Mouse (Mus musculus) liver, embryonic 16.5 days (tissue): ENCODE measurements around the gene Swi5. TPM values are rescaled to one million over a fixed set of nuclear protein-coding genes. Genes with fewer than 3 reads are reported as not detected.

Experiments used
- ATAC-seq: fragments of 200-750 bp; cut with Nextera tagmentation; 2 replicates; pipeline ENCODE4 v1.8.0; 2017; ENCODE audit warnings: low read depth, mild to moderate bottlenecking, moderate number of reproducible peaks, moderate library complexity
- H3K27ac ChIP-seq: fragments of 300-500 bp; sonication (generic); 2 replicates; pipeline ENCODE4 v1.5.1; 2014; ENCODE audit warnings: mild to moderate bottlenecking, low read length
- H3K27me3 ChIP-seq: fragments of 300-500 bp; sonication (generic); 2 replicates; pipeline ENCODE4 v1.6.1; 2014; ENCODE audit warnings: low read depth, low read length, mixed read lengths; ENCODE audit not compliant: control insufficient read depth, insufficient read depth
- H3K36me3 ChIP-seq: fragments of 300-500 bp; sonication (generic); 2 replicates; pipeline ENCODE4 v1.6.1; 2014; ENCODE audit warnings: mild to moderate bottlenecking; ENCODE audit not compliant: control insufficient read depth, insufficient read depth
- H3K4me1 ChIP-seq: fragments of 300-500 bp; sonication (generic); 2 replicates; pipeline ENCODE4 v1.6.1; 2014; ENCODE audit warnings: low read depth, low read length, mixed read lengths; ENCODE audit not compliant: control insufficient read depth
- H3K4me2 ChIP-seq: fragments of 300-500 bp; sonication (generic); 2 replicates; pipeline ENCODE4 v1.6.1; 2014; ENCODE audit warnings: low read depth, low read length, mixed read lengths
- H3K4me3 ChIP-seq: fragments of 300-500 bp; sonication (generic); 2 replicates; pipeline ENCODE4 v1.5.1; 2014; ENCODE audit warnings: low read depth, mild to moderate bottlenecking, low read length
- H3K9ac ChIP-seq: fragments of 300-500 bp; sonication (generic); 2 replicates; pipeline ENCODE4 v1.6.1; 2014; ENCODE audit warnings: low read depth, low read length
- H3K9me3 ChIP-seq: fragments of 300-500 bp; sonication (generic); replicated peaks from 2 replicates; pipeline ENCODE4 v1.6.1; 2016; ENCODE audit warnings: low read length; ENCODE audit not compliant: control insufficient read depth
- WGBS: fragments of 180-500 bp; shearing (Covaris S2); extraction: QIAGEN DNeasy Blood & Tissue Kit; methylation state at CpG from one replicate; pipeline ENCODE4 v1.1.7; 2014; ENCODE audit not compliant: insufficient replicate concordance; 5-methylcytosine and 5-hydroxymethylcytosine counted together
- polyA plus RNA-seq: library from polyadenylated mRNA; unstranded; fragments of >200 nt; fragmentation: Nextera tagmentation; extraction: Ambion mirVana; gene quantifications from 2 replicates; pipeline ENCODE4 v1.2.1, GENCODE M21; 2015

Swi5 gene
- polyA plus RNA-seq, 1 experiment from 2014 or later, result 134 TPM

DNA sequence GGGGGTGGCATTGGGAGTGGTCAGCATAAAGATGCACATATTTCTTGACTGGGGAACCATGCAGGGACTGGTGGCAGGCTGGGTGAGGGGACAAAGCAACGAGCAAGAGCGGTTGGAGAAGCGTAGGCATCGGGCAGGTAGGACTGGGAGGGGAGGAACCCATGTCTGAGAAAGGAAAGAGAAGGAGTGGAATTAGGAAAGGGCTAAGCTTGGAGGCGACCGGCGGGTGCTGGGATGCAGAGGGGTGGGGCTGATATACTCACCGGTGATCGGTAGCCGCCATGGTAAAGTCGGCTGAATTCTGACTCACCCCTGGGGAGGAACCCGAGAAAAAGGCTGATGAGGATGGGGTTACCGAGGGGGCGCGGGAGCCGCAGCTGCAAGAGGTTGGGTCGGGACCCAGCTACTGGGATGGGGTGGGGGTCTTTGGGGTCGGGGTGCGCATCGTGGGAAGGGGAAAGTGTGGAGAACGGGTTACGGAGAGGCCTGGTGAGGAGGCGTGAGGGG is 488 bp downstream of the Swi5 start, which contains the start of gene Golga2:
TSS of gene Golga2 (plus strand) at position 51 of the 507 bp plus-strand sequence.
- no peak; the same call in 1 of the 2 replicates for ATAC-seq
- Histone ChIP-seq H3K4me2 (peak within 1 kb of the TSS; percentile 90), H3K9ac (peak within 1 kb of the TSS; percentile 87), H3K9me3 (no peaks in the 10 kb centered on the region), H3K36me3 (0 out of 2 replicates have a peak, but pooled peaks cover 2% of the 10 kb centered on the region), H3K4me1 (peaks cover 19% of the 10 kb centered on the region), H3K27ac (peak within 1 kb of the TSS; percentile 77), H3K4me3 (peak within 1 kb of the TSS; percentile 79), H3K27me3 (no peaks in the 10 kb centered on the region)
- under 1% methylated on average over 21 of the region's 23 CpGs for WGBS

DNA sequence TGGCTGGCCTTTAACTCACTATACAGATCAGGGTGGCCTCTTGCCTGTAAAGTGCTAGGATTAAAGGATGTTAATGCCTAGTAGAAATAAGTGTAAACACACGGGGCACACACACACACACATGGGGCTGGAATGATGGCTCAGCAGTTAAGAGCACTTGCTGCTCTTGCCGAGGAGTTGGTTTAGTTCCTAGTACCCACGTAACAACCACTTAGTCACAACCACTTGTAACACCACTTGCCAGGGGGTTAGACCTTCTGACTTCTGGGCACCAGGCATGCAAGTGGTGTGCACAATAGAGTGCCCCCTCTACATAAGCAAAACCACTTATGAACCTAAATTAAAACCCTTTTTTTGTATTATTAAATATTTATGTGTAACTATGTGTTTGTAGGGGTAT is 3.9 kb downstream of the Swi5 start:
- no peak for ATAC-seq
- peaks cover 13% of the 10 kb centered on the region for H3K4me1 ChIP-seq
- H3K27me3 ChIP-seq, result no peaks in the 10 kb centered on the region
- WGBS, result 55% methylated on average over 3 of the region's 3 CpGs
- peaks cover 9% of the 10 kb centered on the region for H3K36me3 ChIP-seq
- no peak overlapping the region for H3K4me2 ChIP-seq
- H3K27ac ChIP-seq, result no peak overlapping the region
- H3K9me3 ChIP-seq, result no peaks in the 10 kb centered on the region
- H3K4me3 ChIP-seq, result no peak overlapping the region
- H3K9ac ChIP-seq, result no peak overlapping the region

DNA sequence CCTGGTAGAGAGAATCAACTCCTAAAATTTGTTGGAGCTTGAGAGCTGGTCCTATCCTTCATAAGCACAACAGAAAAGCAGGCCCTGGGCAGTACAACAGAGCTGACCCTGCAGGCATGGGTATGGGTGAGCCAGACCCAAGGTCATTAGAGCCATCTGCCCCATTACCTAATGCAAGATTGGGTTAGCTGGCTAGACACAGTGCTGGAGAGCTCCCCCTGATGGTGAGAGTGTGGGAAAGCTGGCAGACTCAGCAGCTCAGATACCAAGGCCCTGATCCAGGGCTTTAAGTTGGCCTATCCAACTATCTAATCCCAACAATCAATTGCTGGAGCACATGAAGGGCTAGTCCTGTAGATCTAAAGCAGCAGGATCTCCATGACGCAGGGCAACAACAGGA is 5.1 kb downstream of the Swi5 start:
- ATAC-seq, result peak; percentile 35; the same call in 1 of the 2 replicates
- WGBS, result 50% methylated on average over 1 of the region's 1 CpGs

DNA sequence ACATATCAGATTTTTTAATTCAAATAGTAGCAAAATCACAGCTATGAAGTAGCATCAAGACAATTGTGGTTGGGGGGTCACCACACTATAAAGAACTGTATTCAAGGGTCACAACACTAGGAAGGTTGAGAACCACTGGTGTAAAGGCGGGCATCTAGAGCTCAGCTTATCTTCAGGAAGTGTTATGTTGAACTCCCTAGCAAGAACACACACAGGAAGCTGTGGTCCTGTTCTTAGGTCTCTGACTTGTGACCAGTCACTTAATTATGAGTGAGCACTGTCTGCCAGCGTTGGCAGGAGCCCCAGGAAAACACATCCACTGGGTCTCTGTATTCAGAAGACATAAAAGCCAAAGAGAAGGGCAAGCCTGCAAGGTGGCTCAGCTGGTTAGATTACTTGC is 5.6 kb downstream of the Swi5 start:
- Histone ChIP-seq H3K27ac (no peak overlapping the region), H3K9ac (no peak overlapping the region), H3K9me3 (no peaks in the 10 kb centered on the region), H3K36me3 (peaks cover 9% of the 10 kb centered on the region), H3K4me1 (peaks cover 9% of the 10 kb centered on the region), H3K4me3 (no peak overlapping the region), H3K4me2 (no peak overlapping the region), H3K27me3 (no peaks in the 10 kb centered on the region)
- WGBS, result 32% methylated on average over 2 of the region's 2 CpGs
- ATAC-seq, result no peak

More for the DNA sequence above, 5.1 kb downstream of the Swi5 start:
- Histone ChIP-seq H3K4me2 (no peak overlapping the region), H3K27me3 (no peaks in the 10 kb centered on the region), H3K4me1 (peaks cover 9% of the 10 kb centered on the region), H3K9ac (no peak overlapping the region), H3K4me3 (no peak overlapping the region), H3K27ac (no peak overlapping the region), H3K9me3 (no peaks in the 10 kb centered on the region), H3K36me3 (peaks cover 9% of the 10 kb centered on the region)

DNA sequence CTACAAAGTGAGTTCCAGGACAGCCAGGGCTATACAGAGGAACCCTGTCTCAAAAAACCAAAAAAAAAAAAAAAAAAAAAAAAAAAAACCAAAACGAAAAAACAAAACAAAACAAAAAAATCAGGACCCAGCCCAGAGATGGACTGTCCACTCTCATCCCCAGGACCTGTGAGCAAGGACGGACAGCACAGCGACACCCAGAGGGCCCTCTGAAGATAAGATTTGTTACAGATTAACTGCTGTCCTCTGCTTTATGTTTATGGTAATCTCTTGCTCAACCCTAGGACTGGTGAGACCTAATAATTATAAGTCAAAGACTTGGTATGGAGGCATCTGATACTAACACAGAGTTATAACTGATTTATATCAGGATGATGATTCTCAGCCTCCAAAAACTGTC is 12.1 kb downstream of the Swi5 start:
- Histone ChIP-seq H3K27ac (no peak overlapping the region), H3K4me2 (no peak overlapping the region), H3K4me1 (no peaks in the 10 kb centered on the region), H3K9me3 (no peaks in the 10 kb centered on the region), H3K4me3 (no peak overlapping the region), H3K36me3 (peaks cover 6% of the 10 kb centered on the region; the same call in 1 of the 2 replicates), H3K9ac (no peak overlapping the region), H3K27me3 (no peaks in the 10 kb centered on the region)
- no peak for ATAC-seq
- 64% methylated on average over 3 of the region's 3 CpGs for WGBS

DNA sequence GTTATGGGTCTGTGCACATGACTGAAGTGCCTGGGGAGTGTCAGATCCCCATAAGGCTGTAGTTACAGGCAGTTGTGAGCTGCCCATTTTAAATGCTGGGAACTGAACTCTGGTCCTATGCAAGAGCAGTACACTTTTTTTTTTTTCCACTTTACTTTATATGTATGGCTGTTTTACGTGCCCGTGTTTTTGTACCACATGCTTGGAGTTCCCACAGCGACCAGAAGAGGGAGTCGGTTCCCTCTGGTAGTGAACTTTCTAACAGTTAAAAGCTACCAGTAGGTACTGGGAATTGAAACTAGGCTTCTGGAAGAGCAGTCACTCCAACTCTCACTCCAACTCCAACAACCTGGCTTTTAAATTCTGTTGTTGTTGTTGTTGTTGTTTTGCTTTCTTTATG is 27.2 kb downstream of the Swi5 start:
- H3K36me3 ChIP-seq, result peaks cover 16% of the 10 kb centered on the region
- H3K4me1 ChIP-seq, result peaks cover 18% of the 10 kb centered on the region
- no peak overlapping the region for H3K9ac ChIP-seq
- H3K4me2 ChIP-seq, result peak overlapping the region; percentile 62
- no peaks in the 10 kb centered on the region for H3K27me3 ChIP-seq
- H3K9me3 ChIP-seq, result no peaks in the 10 kb centered on the region
- 18% methylated on average over 4 of the region's 4 CpGs for WGBS
- H3K4me3 ChIP-seq, result peak overlapping the region; percentile 94
- ATAC-seq, result no peak
- peak overlapping the region; percentile 64; the same call in 1 of the 2 replicates for H3K27ac ChIP-seq

DNA sequence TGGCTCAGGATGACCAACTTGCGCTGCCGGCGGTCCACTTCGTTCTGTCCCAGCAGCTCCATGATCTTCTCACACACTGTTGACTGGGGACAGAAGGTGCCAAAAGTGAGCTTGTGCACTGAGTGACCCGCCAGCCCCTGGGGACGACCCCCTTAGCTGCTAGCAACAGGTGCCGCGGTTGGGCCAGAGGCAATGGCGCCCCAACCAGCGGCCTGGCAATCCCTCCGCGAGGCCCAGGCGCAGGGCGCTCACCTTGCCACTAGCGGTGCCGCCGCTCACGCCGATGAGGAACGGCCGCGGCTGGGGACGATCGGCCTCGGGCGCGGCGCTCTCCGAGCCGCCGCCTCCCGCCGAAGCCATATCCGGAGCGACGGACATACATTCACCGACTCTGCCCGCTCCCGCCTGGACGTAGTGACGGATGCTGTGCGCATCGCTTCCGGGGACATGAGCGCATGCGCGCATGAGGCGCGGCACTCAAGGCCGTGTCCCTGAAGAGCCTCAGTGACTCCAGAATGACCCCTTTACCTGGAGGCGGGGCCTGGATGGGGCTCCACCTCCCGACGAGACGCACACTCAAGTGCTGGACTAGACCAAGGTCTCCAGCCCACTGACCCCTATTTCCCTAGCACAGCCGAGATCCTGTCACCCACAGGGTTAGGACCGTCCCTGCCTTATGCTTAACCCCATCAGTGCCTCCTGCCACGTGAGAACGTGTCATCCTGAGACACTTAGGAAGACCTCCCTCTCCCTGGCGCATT is 28.0 kb downstream of the Swi5 start, which contains the start of gene Uck1:
TSS of gene Uck1 (minus strand) at position 503 of the 761 bp plus-strand sequence.
- H3K27ac ChIP-seq, result peak within 1 kb of the TSS; percentile 75
- peaks cover 18% of the 10 kb centered on the region for H3K4me1 ChIP-seq
- under 1% methylated on average over 59 of the region's 59 CpGs for WGBS

DNA sequence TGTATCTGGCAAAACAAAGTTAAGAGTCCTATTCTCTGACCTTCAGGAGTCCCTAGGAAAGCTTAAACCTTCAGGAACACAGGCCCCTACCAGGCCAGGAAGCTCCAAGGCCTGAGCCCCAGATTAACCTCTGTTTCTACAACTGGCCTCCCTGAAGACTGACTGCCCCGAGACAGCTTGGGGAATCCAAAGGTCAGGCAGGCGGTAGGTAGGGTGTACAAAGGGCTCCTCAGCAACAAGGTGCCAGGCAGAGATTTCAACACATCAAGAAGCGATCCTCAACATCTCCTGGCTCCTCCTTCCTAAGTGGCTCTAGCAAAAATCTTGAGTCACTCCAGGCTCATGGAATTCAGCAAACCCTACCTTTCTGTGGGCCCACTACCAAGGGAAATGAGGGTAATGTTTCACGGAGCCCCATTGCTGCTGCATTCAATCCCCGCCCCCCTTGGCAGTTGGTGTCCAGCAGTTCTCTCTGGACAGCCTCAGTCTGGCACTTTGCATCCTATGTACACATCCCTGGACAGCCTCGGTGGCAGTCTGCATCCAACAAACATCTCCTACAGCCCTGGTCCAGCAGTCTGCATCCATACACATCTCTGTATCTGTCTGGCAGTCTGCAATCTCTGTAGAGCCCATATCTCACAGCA is 28.9 kb downstream of the Swi5 start:
- no peaks in the 10 kb centered on the region for H3K27me3 ChIP-seq
- WGBS, result 44% methylated on average over 6 of the region's 6 CpGs
- H3K4me2 ChIP-seq, result peak overlapping the region; percentile 62
- H3K36me3 ChIP-seq, result peaks cover 16% of the 10 kb centered on the region
- H3K9ac ChIP-seq, result peak overlapping the region; percentile 94
- H3K9me3 ChIP-seq, result no peaks in the 10 kb centered on the region
- no peak overlapping the region for H3K27ac ChIP-seq
- no peak for ATAC-seq
- H3K4me3 ChIP-seq, result peak overlapping the region; percentile 94
- H3K4me1 ChIP-seq, result peaks cover 18% of the 10 kb centered on the region

More for the DNA sequence above, 28.0 kb downstream of the Swi5 start, which contains the start of gene Uck1:
- H3K4me2 ChIP-seq, result peak within 1 kb of the TSS; percentile 62
- peak within 1 kb of the TSS; percentile 94 for H3K4me3 ChIP-seq
- H3K9ac ChIP-seq, result peak within 1 kb of the TSS; percentile 94
- H3K9me3 ChIP-seq, result no peaks in the 10 kb centered on the region
- peaks cover 16% of the 10 kb centered on the region for H3K36me3 ChIP-seq
- no peaks in the 10 kb centered on the region for H3K27me3 ChIP-seq
- ATAC-seq, result peak; percentile 91
